Mouse (Mus musculus) heart, adult 2 months (tissue): ENCODE results near the gene Rdh7. TPM values are rescaled to one million over a fixed set of nuclear protein-coding genes. Genes with fewer than 3 reads are reported as not detected.
"Not testable (repeated sequence)": the region's sequence is repeated elsewhere in the genome, so short reads cannot be mapped to it uniquely, and the experiment has no call there.

ENCODE experiments used
- DNase-seq, 2 experiments: peaks; one replicate each; pipeline ENCODE4 v3.0.0; 2021
- H3K27ac ChIP-seq: fragments of 200-600 bp; 2 replicates; pipeline ENCODE4 v1.8.1; 2022
- H3K27me3 ChIP-seq: fragments of 200-500 bp; 2 replicates; pipeline ENCODE4 v1.6.1; 2012; ENCODE audit warnings: mild to moderate bottlenecking, low read length, inconsistent platforms, mixed read lengths; ENCODE audit not compliant: control insufficient read depth, insufficient read depth
- H3K36me3 ChIP-seq: fragments of 200-500 bp; 2 replicates; pipeline ENCODE4 v1.6.1; 2012; ENCODE audit warnings: low read length, inconsistent platforms; ENCODE audit not compliant: control insufficient read depth, insufficient read depth
- H3K4me1 ChIP-seq: fragments of 200-500 bp; 2 replicates; pipeline ENCODE4 v1.6.1; 2011; ENCODE audit warnings: low read length; ENCODE audit not compliant: control insufficient read depth, insufficient read depth
- H3K4me3 ChIP-seq: fragments of 200-600 bp; 2 replicates; pipeline ENCODE4 v1.8.1; 2022
- H3K79me2 ChIP-seq: fragments of 200-500 bp; replicated peaks from 2 replicates; pipeline ENCODE4 v1.6.1; 2012; ENCODE audit warnings: mild to moderate bottlenecking, inconsistent platforms, low read length, moderate library complexity, mixed read lengths; ENCODE audit not compliant: control insufficient read depth, insufficient read depth
- H3K9ac ChIP-seq: fragments of 200-500 bp; 2 replicates; pipeline ENCODE4 v1.6.1; 2012; ENCODE audit warnings: low read depth, mild to moderate bottlenecking, control low read depth, inconsistent platforms, low read length, mixed read lengths
- CTCF ChIP-seq: fragments of 200-600 bp; IDR thresholded peaks from 2 replicates; pipeline ENCODE4 v1.8.1; 2022; ENCODE audit warnings: antibody characterized with exemption, mild to moderate bottlenecking, moderate library complexity
- EP300 ChIP-seq: fragments of 200-500 bp; IDR thresholded peaks from 2 replicates; pipeline ENCODE4 v1.6.1; 2011; ENCODE audit warnings: low read depth, low read length, control low read depth; ENCODE audit not compliant: insufficient read depth
- POLR2A ChIP-seq: fragments of 200-500 bp; IDR thresholded peaks from 2 replicates; pipeline ENCODE4 v1.6.1; 2011; ENCODE audit warnings: mild to moderate bottlenecking, low read depth, low read length, control low read depth; ENCODE audit not compliant: insufficient read depth
- WGBS: fragments of 180-500 bp; shearing (Covaris S2); methylation state at CpG from one replicate; pipeline ENCODE4 v1.1.7; 2018; 5-methylcytosine and 5-hydroxymethylcytosine counted together
- intact Hi-C: fragments of 180-260 bp; cut with DNase I; formaldehyde crosslinking; loops from one replicate; pipeline ENCODE4 v1.15.1; 2025
- polyA plus RNA-seq: library from polyadenylated mRNA; depleted of rRNA; stranded (reverse); fragments of >200 nt; gene quantifications from 2 replicates; pipeline ENCODE4 v1.2.3, GENCODE M21; 2012
- total RNA-seq, 2 experiments: library from RNA; stranded (reverse); gene quantifications; 2 replicates each; pipeline ENCODE4 v1.2.3; 2021

The Rdh7 gene
- total and polyA plus RNA-seq, 3 experiments = not detected

- no peak for TF ChIP-seq CTCF
- TF ChIP-seq POLR2A = no peak
- no peak for TF ChIP-seq EP300
- Histone ChIP-seq H3K4me3 (no peak within 1 kb of the TSS), H3K4me1 (no peaks in the 10 kb centered on the region), H3K36me3 (no peaks in the 10 kb centered on the region), H3K9ac (no peak within 1 kb of the TSS), H3K79me2 (no peaks in the 10 kb centered on the region), H3K27ac (no peak within 1 kb of the TSS), H3K27me3 (no peaks in the 10 kb centered on the region)
- DNase-seq = no peak
- intact Hi-C loops = no loop called here
- WGBS = 88% methylated on average over 2 of the region's 2 CpGs
Measured at GRCm38 (mm10) chr10:127898218-127898617, 9.6 kb upstream of the Rdh7 start, which contains the start of gene Sdr9c7. Sdr9c7 (plus strand) TSS chr10:127898518.

GRCm38 (mm10) chr10:127897506-127897905 is 8.9 kb upstream of the Rdh7 start:
- no peaks in the 10 kb centered on the region for H3K79me2 ChIP-seq
- no peak overlapping the region for H3K27ac ChIP-seq
- no peaks in the 10 kb centered on the region for H3K27me3 ChIP-seq
- no peaks in the 10 kb centered on the region for H3K4me1 ChIP-seq
- no peak for DNase-seq
- WGBS = 84% methylated on average over 3 of the region's 3 CpGs
- no peaks in the 10 kb centered on the region for H3K36me3 ChIP-seq
- no peak overlapping the region for H3K4me3 ChIP-seq
- H3K9ac ChIP-seq = no peak overlapping the region
- TF ChIP-seq CTCF (no peak), EP300 (no peak), POLR2A (no peak)
- intact Hi-C loops = no loop called here

- Histone ChIP-seq H3K4me1 (no peaks in the 10 kb centered on the region), H3K36me3 (no peaks in the 10 kb centered on the region), H3K27me3 (no peaks in the 10 kb centered on the region), H3K27ac (no peak overlapping the region), H3K9ac (no peak overlapping the region), H3K79me2 (no peaks in the 10 kb centered on the region), H3K4me3 (no peak overlapping the region)
- 43% methylated on average over 5 of the region's 5 CpGs for WGBS
- TF ChIP-seq CTCF (no peak), EP300 (no peak), POLR2A (no peak)
- DNase-seq = no peak
- intact Hi-C loops = no loop called here
Measured at GRCm38 (mm10) chr10:127896705-127897104, 8.1 kb upstream of the Rdh7 start.

GRCm38 (mm10) chr10:127893163-127894022 is 4.8 kb upstream of the Rdh7 start:
- H3K4me3 ChIP-seq, intact Hi-C loops, H3K27ac ChIP-seq, H3K79me2 ChIP-seq, H3K27me3 ChIP-seq, H3K36me3 ChIP-seq, H3K4me1 ChIP-seq, DNase-seq, H3K9ac ChIP-seq: not testable (repeated sequence)
- WGBS = 51% methylated on average over 5 of the region's 5 CpGs

GRCm38 (mm10) chr10:127891481-127891880 is 2.9 kb upstream of the Rdh7 start:
- Histone ChIP-seq H3K27me3 (no peaks in the 10 kb centered on the region), H3K9ac (no peak overlapping the region), H3K4me1 (no peaks in the 10 kb centered on the region), H3K36me3 (no peaks in the 10 kb centered on the region), H3K27ac (no peak overlapping the region), H3K79me2 (no peaks in the 10 kb centered on the region), H3K4me3 (no peak overlapping the region)
- 71% methylated on average over 1 of the region's 1 CpGs for WGBS
- intact Hi-C loops = no loop called here
- DNase-seq = no peak
- no peak for TF ChIP-seq POLR2A
- TF ChIP-seq EP300 = no peak
- TF ChIP-seq CTCF = no peak

- H3K9ac ChIP-seq = no peak overlapping the region
- whole genome bisulfite sequencing = 81% methylated on average over 4 of the region's 4 CpGs
- H3K79me2 ChIP-seq = no peaks in the 10 kb centered on the region
- intact Hi-C loops = no loop called here
- H3K27ac ChIP-seq = no peak overlapping the region
- H3K4me3 ChIP-seq = no peak overlapping the region
- no peaks in the 10 kb centered on the region for H3K36me3 ChIP-seq
- H3K4me1 ChIP-seq = no peaks in the 10 kb centered on the region
- no peak for DNase-seq
- H3K27me3 ChIP-seq = no peaks in the 10 kb centered on the region
- TF ChIP-seq CTCF (no peak), EP300 (no peak), POLR2A (no peak)
Measured at GRCm38 (mm10) chr10:127886971-127887370, 1.6 kb downstream of the Rdh7 start.
